Mouse (Mus musculus): ENCODE measurements at regions not wholly inside any gene's neighbourhood (a gene's known extent, or its start where the extent isn't known, plus 50 kb on each side); places are given as distances from the start of the nearest gene placed in this dataset.

GRCm38 (mm10) chr15:40435156-40435555 is 301.0 kb downstream of the 9330182O14Rik start:
- DNase-seq (ENCODE audit: low spot score) = no peak

DNA sequence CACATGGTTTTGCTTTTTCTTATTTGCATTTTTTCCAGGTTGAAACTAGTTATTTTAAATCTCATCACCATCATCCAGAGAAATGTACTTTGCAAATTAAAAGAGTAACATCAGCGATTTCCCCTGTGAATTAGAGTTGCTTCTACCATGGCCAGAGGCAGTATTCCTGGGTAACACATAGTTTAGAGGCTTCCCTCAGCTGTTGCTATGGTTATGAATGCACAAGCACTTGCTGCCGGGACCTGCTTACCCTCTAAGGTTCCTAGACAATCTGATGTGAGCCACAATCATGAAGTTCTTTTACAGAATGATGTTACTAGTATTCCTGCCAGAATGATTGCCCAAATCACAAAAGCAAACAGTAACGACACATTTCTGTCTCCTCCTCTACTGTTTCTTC is 302.5 kb downstream of the 9330182O14Rik start:
- no peak for DNase-seq (ENCODE audit: low spot score)

GRCm38 (mm10) chr15:40439827-40440226 is 305.7 kb downstream of the 9330182O14Rik start:
- DNase-seq (ENCODE audit: low spot score) = no peak

GRCm38 (mm10) chr15:40448623-40449022 is 314.5 kb downstream of the 9330182O14Rik start:
- DNase-seq (ENCODE audit: low spot score) = no peak

DNA sequence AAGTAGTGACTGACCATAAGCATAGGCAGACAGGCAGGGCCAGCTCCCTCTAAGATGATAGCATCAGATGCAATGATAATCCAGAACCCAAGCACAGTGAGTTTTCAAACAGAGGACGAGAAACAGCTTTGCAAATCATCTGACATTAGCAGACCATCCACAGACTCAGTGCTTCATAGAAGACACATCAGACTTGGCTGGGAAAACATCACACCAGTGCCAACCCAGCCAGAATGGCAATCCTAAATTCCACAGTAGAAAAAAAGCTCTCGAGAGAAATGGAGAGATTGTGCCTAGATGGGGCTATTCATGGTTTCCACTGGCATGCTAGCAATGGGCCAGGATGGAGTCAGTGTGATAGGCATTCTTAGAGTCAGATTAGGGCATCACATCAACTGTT is 319.1 kb downstream of the 9330182O14Rik start:
- no peak for DNase-seq (ENCODE audit: low spot score)

GRCm38 (mm10) chr15:40475659-40476355 is 341.6 kb downstream of the 9330182O14Rik start:
- DNase-seq (ENCODE audit: low spot score) = no peak

- no peak for DNase-seq (ENCODE audit: low spot score)
Measured at GRCm38 (mm10) chr15:40480386-40480785, 346.2 kb downstream of the 9330182O14Rik start.

DNA sequence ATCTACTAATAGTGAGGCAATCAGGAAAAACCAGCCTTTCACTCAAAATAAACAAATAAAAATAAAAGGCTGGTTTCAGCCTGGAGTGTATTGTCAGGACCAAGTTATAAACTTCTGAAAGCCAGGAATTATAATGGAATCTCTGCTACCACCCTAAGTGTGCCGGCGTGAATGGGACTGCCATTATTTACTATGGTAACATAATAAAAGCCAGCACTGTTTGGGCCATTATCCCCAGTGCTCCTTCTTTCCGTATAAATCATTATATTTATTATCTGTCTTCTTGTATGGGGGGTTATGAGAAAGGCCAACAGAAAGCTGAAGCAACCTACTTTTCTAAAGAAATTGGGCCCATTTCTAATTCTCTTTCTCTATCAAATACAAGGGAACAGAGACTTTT is 347.1 kb downstream of the 9330182O14Rik start:
- DNase-seq (ENCODE audit: low spot score) = no peak

DNA sequence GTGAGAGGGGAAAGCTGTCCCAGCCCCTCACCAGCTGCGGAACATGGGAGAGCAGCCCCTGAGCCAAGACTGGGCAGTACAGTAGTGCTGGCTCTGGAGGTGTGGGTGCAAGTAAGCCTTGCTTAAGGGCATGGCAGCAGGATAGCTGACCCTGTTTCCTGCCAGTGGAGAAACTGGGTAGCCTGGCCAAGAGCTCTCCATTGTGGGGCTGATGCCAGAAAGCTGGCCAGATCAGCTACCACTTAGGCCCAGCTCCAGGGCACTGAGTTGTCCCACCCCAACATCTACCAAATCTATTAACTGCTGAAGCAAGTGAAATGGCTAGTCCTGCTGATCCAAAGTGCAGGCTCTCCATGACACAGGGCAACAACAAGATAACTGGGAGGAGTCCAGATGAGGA is 351.8 kb downstream of the 9330182O14Rik start:
- DNase-seq (ENCODE audit: low spot score) = no peak

- DNase-seq (ENCODE audit: low spot score) = no peak
Measured at GRCm38 (mm10) chr15:40501180-40502125, 367.3 kb downstream of the 9330182O14Rik start.

GRCm38 (mm10) chr15:40510826-40511225 is 376.7 kb downstream of the 9330182O14Rik start:
- no peak for DNase-seq (ENCODE audit: low spot score)

DNA sequence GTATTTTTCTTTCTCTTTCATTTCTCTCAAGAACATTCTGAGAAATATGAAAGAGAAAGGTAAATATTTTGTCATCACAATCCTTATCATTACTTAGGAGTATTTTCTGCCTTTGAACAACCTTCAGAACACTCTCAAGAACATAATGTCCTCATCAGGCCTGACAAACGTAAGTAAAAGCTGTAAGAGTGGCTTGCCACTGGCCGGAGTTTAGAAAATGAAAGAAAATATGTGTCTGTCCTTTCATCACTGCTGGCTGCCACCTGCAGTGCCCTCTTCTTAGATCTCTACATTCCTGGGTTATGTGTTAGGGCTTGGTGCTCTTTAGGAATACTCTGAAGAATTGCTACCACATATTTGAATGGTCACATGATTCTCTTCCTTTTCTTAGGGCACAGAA is 390.2 kb downstream of the 9330182O14Rik start:
- DNase-seq (ENCODE audit: low spot score) = no peak

GRCm38 (mm10) chr15:40533451-40533873 is 399.3 kb downstream of the 9330182O14Rik start:
- DNase-seq (ENCODE audit: low spot score) = no peak

GRCm38 (mm10) chr15:40561661-40562060 is 427.5 kb downstream of the 9330182O14Rik start:
- DNase-seq (ENCODE audit: low spot score) = no peak

DNA sequence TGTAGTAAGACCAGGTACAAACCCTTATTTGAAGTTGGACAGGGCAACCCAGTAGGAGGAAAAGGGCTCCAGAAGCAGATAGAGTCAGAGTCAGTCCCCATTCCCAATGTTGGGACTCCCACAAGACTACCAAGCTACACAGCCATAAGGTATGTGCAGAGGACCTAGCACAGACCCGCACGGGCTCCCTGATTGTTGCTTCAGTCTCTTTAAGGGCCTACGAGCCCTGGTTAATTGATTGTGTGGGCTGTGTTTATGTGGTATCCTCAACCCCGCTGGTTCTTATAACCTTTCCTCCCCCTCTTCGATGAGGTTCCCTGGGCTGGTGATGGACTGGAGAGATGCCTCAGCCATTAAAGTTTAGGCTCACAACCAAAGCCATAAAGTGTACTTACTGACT is 431.6 kb downstream of the 9330182O14Rik start:
- no peak for DNase-seq (ENCODE audit: low spot score)

- DNase-seq (ENCODE audit: low spot score) = no peak
Measured at GRCm38 (mm10) chr15:40566481-40566880, 432.3 kb downstream of the 9330182O14Rik start.

DNA sequence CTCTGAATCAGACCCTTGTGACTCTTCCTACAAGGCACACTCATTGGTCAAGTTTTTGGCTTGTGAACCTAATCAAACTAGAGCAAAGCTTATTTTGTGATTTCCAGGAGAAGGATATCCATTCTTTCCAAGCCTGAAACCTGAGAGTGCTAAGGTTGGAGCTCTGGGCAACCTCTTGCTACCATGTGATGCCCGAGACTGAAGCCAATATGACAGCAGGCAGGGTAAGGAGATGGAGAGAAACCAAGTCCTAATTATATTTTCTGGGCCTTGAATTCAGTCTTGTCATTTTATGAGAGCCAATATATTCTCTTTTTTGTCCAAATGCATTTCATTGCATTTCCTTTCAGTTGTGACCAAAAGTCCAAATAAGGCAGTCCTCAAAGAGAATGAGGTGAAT is 434.5 kb downstream of the 9330182O14Rik start:
- DNase-seq (ENCODE audit: low spot score) = no peak
